Mouse (Mus musculus) myocyte (in vitro differentiated cells): Measurements from ENCODE around the gene Scml4. TPM values are rescaled to one million over a fixed set of nuclear protein-coding genes. Genes with fewer than 3 reads are reported as not detected.

Experiments used
- H3K27me3 ChIP-seq: one replicate; pipeline ENCODE4 v1.6.1; 2011; ENCODE audit not compliant: control insufficient read depth, insufficient read depth, insufficient read length
- H3K36me3 ChIP-seq: one replicate; pipeline ENCODE4 v1.6.1; 2011; ENCODE audit not compliant: control insufficient read depth, insufficient read depth
- H3K4me2 ChIP-seq: one replicate; pipeline ENCODE4 v1.6.1; 2011; ENCODE audit warnings: low read depth, control low read depth
- H3K4me3 ChIP-seq: one replicate; pipeline ENCODE4 v1.5.1; 2011; ENCODE audit warnings: mild to moderate bottlenecking, control low read depth, moderate library complexity
- H3K79me2 ChIP-seq: one replicate; pipeline ENCODE4 v1.6.1; 2011; ENCODE audit not compliant: control insufficient read depth, insufficient read depth
- H3ac ChIP-seq: one replicate; pipeline ENCODE4 v1.6.1; 2011; ENCODE audit not compliant: control insufficient read depth, insufficient read length
- CEBPB ChIP-seq: IDR thresholded peaks from 2 replicates; pipeline ENCODE4 v1.6.1; 2011; ENCODE audit warnings: mild to moderate bottlenecking, moderate library complexity; ENCODE audit not compliant: poor library complexity, insufficient read depth, severe bottlenecking
- E2F4 ChIP-seq: IDR thresholded peaks from one replicate; pipeline ENCODE4 v1.6.1; 2011; ENCODE audit warnings: mild to moderate bottlenecking, control low read depth, moderate library complexity; ENCODE audit not compliant: insufficient read depth
- MAX ChIP-seq: IDR thresholded peaks from one replicate; pipeline ENCODE4 v1.6.1; 2011; ENCODE audit warnings: low read depth, mild to moderate bottlenecking, control low read depth
- MYOD1 ChIP-seq, 3 experiments: IDR thresholded peaks; one replicate each; pipeline ENCODE4 v1.6.1; 2011; ENCODE audit warnings: control low read depth in 2 of 3, low read depth in 2 of 3, mild to moderate bottlenecking in 2 of 3, moderate library complexity in 1 of 3; ENCODE audit not compliant: insufficient read length in 2 of 3, control insufficient read depth in 1 of 3
- MYOG ChIP-seq, 3 experiments: IDR thresholded peaks; one replicate each; pipeline ENCODE4 v1.6.1; 2011; ENCODE audit warnings: control low read depth in 2 of 3, low read depth in 2 of 3, mild to moderate bottlenecking in 2 of 3; ENCODE audit not compliant: insufficient read length in 2 of 3, control insufficient read depth in 1 of 3, insufficient read depth in 1 of 3
- POLR2A ChIP-seq: IDR thresholded peaks from one replicate; pipeline ENCODE4 v1.6.1; 2011; ENCODE audit warnings: low read depth, mild to moderate bottlenecking, control low read depth, moderate library complexity; ENCODE audit not compliant: insufficient read length
- POLR2AphosphoS2 ChIP-seq: IDR thresholded peaks from one replicate; pipeline ENCODE4 v1.6.1; 2011; ENCODE audit warnings: low read depth, control low read depth; ENCODE audit not compliant: insufficient read length
- REST ChIP-seq: IDR thresholded peaks from one replicate; pipeline ENCODE4 v1.6.1; 2011; ENCODE audit warnings: mild to moderate bottlenecking, control low read depth, moderate library complexity; ENCODE audit not compliant: insufficient read depth, insufficient read length
- SRF ChIP-seq: IDR thresholded peaks from one replicate; pipeline ENCODE4 v1.6.1; 2011; ENCODE audit warnings: low read depth; ENCODE audit not compliant: control insufficient read depth, insufficient read length
- TCF12 ChIP-seq: IDR thresholded peaks from one replicate; pipeline ENCODE4 v1.6.1; 2011; ENCODE audit warnings: mild to moderate bottlenecking, control low read depth; ENCODE audit not compliant: poor library complexity, insufficient read depth, severe bottlenecking
- TCF3 ChIP-seq: IDR thresholded peaks from one replicate; pipeline ENCODE4 v1.6.1; 2011; ENCODE audit warnings: low read depth, control low read depth; ENCODE audit not compliant: insufficient read length
- USF1 ChIP-seq: IDR thresholded peaks from one replicate; pipeline ENCODE4 v1.6.1; 2011; ENCODE audit warnings: low read depth, mild to moderate bottlenecking, control low read depth, moderate library complexity
- polyA plus RNA-seq: library from polyadenylated mRNA; unstranded; fragments of >200 nt; fragmentation: generic; extraction: Trizol; gene quantifications from one replicate; pipeline ENCODE4 v1.2.1, GENCODE M21; 2012; ENCODE audit warnings: missing spikeins

The Scml4 gene
- polyA plus RNA-seq, 1 experiment: 5.7 TPM

GRCm38 (mm10) chr10:42914146-42914545, 54.0 kb downstream of the Scml4 start:
- Histone ChIP-seq H3K36me3 (no peaks in the 10 kb centered on the region), H3K79me2 (no peaks in the 10 kb centered on the region), H3ac (no peak overlapping the region), H3K4me3 (no peak overlapping the region), H3K4me2 (no peak overlapping the region), H3K27me3 (no peaks in the 10 kb centered on the region)
- TF ChIP-seq POLR2A: no peak
- no peak for TF ChIP-seq MYOG (IDR thresholded peaks at IDR 0.05; ENCODE audit: control insufficient read depth in 1 of 3, insufficient read depth in 1 of 3, insufficient read length in 2 of 3, low read depth in 2 of 3)
- no peak for TF ChIP-seq SRF

GRCm38 (mm10) chr10:42917355-42917754, 57.2 kb downstream of the Scml4 start:
- no peak for TF ChIP-seq MAX
- TF ChIP-seq MYOG (IDR thresholded peaks at IDR 0.05; ENCODE audit: control insufficient read depth in 1 of 3, insufficient read depth in 1 of 3, insufficient read length in 2 of 3, low read depth in 2 of 3): no peak
- no peak for TF ChIP-seq USF1
- TF ChIP-seq SRF: no peak
- TF ChIP-seq E2F4: no peak
- no peak for TF ChIP-seq TCF3
- TF ChIP-seq CEBPB: no peak
- no peak for TF ChIP-seq POLR2AphosphoS2
- TF ChIP-seq MYOD1 (IDR thresholded peaks at IDR 0.05; ENCODE audit: control insufficient read depth in 1 of 3, insufficient read length in 2 of 3, low read depth in 2 of 3): no peak
- no peak for TF ChIP-seq POLR2A
- Histone ChIP-seq H3K27me3 (no peaks in the 10 kb centered on the region), H3K36me3 (no peaks in the 10 kb centered on the region), H3K79me2 (no peaks in the 10 kb centered on the region), H3K4me2 (no peak overlapping the region), H3K4me3 (no peak overlapping the region), H3ac (no peak overlapping the region)

GRCm38 (mm10) chr10:42919786-42920185, 59.6 kb downstream of the Scml4 start:
- Histone ChIP-seq H3ac (no peak overlapping the region), H3K79me2 (no peaks in the 10 kb centered on the region), H3K36me3 (no peaks in the 10 kb centered on the region), H3K4me3 (no peak overlapping the region), H3K27me3 (no peaks in the 10 kb centered on the region), H3K4me2 (no peak overlapping the region)
- TF ChIP-seq CEBPB: no peak
- no peak for TF ChIP-seq E2F4
- no peak for TF ChIP-seq POLR2A
- TF ChIP-seq MYOD1 (IDR thresholded peaks at IDR 0.05; ENCODE audit: control insufficient read depth in 1 of 3, insufficient read length in 2 of 3, low read depth in 2 of 3): no peak
- TF ChIP-seq SRF: no peak
- TF ChIP-seq POLR2AphosphoS2: no peak
- TF ChIP-seq TCF12: no peak
- no peak for TF ChIP-seq USF1
- no peak for TF ChIP-seq MAX
- TF ChIP-seq TCF3: no peak
- TF ChIP-seq REST: no peak
- no peak for TF ChIP-seq MYOG (IDR thresholded peaks at IDR 0.05; ENCODE audit: control insufficient read depth in 1 of 3, insufficient read depth in 1 of 3, insufficient read length in 2 of 3, low read depth in 2 of 3)

GRCm38 (mm10) chr10:42925103-42925866, 65.1 kb downstream of the Scml4 start:
- H3K4me3 ChIP-seq: no peak overlapping the region
- no peaks in the 10 kb centered on the region for H3K36me3 ChIP-seq
- H3K79me2 ChIP-seq: no peaks in the 10 kb centered on the region
- H3K4me2 ChIP-seq: no peak overlapping the region
- no peaks in the 10 kb centered on the region for H3K27me3 ChIP-seq
- no peak for TF ChIP-seq USF1
- no peak for TF ChIP-seq E2F4
- no peak for TF ChIP-seq MYOD1 (IDR thresholded peaks at IDR 0.05; ENCODE audit: control insufficient read depth in 1 of 3, insufficient read length in 2 of 3, low read depth in 2 of 3)
- no peak for TF ChIP-seq POLR2AphosphoS2
- no peak for TF ChIP-seq TCF12
- no peak for TF ChIP-seq POLR2A
- no peak for TF ChIP-seq REST
- no peak for TF ChIP-seq TCF3
- TF ChIP-seq CEBPB: no peak
- TF ChIP-seq SRF: no peak
- TF ChIP-seq MYOG (IDR thresholded peaks at IDR 0.05; ENCODE audit: control insufficient read depth in 1 of 3, insufficient read depth in 1 of 3, insufficient read length in 2 of 3, low read depth in 2 of 3): no peak
- H3ac ChIP-seq: no peak overlapping the region

GRCm38 (mm10) chr10:42930121-42930650, 70.0 kb downstream of the Scml4 start:
- no peaks in the 10 kb centered on the region for H3K36me3 ChIP-seq

More at GRCm38 (mm10) chr10:42930121-42930650, 70.0 kb downstream of the Scml4 start:
- Histone ChIP-seq H3K79me2 (no peaks in the 10 kb centered on the region), H3K4me3 (no peak overlapping the region), H3K27me3 (no peaks in the 10 kb centered on the region), H3K4me2 (no peak overlapping the region), H3ac (no peak overlapping the region)
- no peak for TF ChIP-seq REST
